Mouse (Mus musculus) frontal cortex, postnatal 36 days (tissue): ENCODE data around the gene Dlx4.

Experiments
- DNase-seq, 2 experiments: peaks; one replicate each; pipeline ENCODE4 v3.0.0; 2022; ENCODE audit warnings: low spot score in 2 of 2

Gene Dlx4

DNA sequence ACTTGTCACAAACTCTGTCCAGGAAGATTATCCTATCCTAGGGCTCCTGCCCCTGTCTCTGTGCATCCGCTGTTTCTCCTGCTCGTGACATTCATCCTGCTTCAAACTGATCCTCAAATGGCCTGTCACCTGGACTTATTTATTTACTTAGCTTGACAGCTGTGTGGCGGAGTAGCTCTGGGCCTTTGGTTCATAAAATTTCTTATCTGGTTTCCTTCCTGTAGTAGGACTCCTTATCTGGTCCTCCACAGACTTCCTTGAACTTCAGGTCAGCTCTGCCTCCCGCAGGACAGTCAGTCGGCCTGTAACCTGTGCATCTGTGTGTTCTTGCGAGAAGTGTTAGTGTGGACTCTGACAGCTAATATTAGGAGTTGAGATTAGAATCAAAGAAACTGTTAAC, 41.8 kb downstream of the Dlx4 start:
- DNase-seq: no peak

- DNase-seq: no peak
These were observed 43.7 kb downstream of the Dlx4 start for GRCm38 (mm10) chr11:95102161-95102904.

- no peak for DNase-seq
These were observed 44.8 kb downstream of the Dlx4 start for GRCm38 (mm10) chr11:95101071-95101788.

GRCm38 (mm10) chr11:95100393-95100792, 45.7 kb downstream of the Dlx4 start:
- DNase-seq: no peak

GRCm38 (mm10) chr11:95098346-95099095, 47.5 kb downstream of the Dlx4 start:
- no peak for DNase-seq

GRCm38 (mm10) chr11:95097889-95098288, 48.2 kb downstream of the Dlx4 start:
- no peak for DNase-seq

DNA sequence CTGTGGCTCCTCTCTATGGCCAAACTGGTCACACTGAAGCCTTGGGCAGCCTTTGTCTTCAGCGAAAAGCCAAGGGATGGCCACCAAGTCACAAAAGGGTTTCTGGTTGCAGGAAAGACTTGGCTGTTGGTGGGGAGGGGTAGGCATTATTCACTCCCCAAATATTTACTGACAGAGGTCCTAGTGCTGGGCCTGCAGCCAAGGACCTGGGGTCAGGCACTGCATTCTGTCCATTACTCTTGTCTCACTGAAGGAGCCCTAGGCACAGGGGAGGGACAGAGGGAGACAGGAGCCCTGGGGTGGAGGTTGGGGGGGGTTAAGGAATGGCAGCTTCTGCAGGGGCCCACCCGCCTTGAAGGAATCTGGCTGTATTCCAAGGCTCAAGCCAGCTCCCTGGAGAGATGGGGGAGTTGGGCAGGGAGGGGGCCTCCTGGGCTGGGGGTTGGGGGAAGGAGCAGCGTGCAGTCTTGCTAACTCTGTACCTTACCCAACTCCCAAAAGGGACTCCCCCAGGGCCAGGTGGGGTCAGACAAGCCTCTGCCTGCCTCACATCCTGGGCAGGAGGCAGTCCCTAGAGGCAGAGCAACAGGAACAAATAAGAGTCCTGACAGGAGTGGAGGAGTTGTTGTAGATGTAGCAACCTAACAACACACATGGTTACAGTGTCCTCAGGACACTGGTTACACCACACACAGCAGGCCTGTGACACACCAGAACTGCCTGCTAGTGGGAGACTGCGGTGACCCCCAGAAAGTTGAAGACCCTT, 49.3 kb downstream of the Dlx4 start:
- no peak for DNase-seq

GRCm38 (mm10) chr11:95095596-95095995, 50.5 kb downstream of the Dlx4 start:
- DNase-seq: no peak

DNA sequence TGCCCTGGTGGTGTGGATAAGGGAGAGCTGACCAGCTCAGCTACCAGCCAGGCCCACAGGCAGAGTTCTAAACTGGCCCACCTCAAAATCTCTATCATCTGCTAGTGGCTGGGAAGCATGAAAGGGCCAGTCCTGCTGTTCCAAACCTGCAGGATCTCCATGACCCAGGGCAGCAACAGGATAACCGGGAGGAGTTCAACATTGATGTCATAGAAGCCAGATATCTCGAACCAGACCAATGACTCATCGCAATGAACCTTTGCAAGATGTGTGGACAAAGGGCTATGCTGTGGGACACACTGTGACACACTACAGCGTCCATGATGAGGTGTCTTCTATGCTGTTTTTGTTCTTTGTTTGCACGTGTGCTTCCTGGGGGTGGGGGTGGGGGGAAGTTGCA, 53.0 kb downstream of the Dlx4 start:
- DNase-seq: no peak
